Mouse (Mus musculus): ENCODE results near the gene Bloc1s3.

The Bloc1s3 gene

DNA sequence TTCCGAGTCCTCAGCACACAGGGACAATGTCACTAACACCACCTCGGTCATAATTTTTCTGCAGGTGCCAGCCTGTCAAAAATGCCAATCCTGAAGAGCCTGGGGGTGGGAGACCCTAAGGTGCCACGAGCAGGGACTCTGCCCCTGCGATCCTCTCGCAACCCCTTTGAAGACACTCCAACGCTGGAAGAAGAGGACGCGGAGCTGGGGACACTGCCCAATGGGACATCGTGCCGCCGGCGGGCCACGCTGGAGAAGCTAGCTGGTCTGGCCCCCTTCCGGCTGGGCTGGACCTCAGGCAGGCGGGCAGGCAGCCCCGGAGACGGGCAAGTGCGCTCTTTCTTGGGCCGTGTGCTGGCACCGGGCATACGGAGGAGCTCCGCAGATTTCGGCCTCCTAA lies 38.8 kb downstream of the Bloc1s3 start:
- POLR2A ChIA-PET = interaction anchor here in 2 of 4 experiments (0.6 to 1.9 kb wide), 9 partner anchors 8 to 246 kb away, joined by 3 to 7 read pairs (median 4); partner anchors contain the start of gene Tomm40 (in 1 of the 2)
- CTCF ChIA-PET = interaction anchor here in 3 of 4 experiments (0.6 to 2.6 kb wide), 8 partner anchors 8 to 199 kb away, joined by 3 to 16 read pairs (median 4); partner anchors contain the start of genes Mark4 (in 1 of the 3) and Nkpd1 (in 1 of the 3)

DNA sequence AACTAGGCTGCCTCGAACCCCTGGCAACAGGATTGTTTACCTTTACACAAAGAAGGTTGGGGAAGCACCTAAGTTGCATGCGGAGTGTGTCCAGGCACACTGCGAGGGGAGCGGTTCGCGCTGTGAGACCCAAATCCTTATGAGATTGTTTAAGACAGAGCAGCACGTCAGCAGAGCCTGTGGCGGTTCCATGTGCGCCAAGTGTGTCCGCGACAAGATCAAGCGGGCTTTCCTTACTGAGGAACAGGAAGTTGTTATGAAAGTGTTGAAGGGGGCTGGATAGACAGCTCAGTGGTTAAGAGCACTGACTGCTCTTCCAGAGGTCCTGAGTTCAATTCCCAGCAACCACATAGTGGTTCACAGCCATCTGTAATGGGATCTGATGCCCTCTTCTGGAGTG lies 39.9 kb downstream of the Bloc1s3 start:
- POLR2A ChIA-PET = interaction anchor here in 3 of 4 experiments (0.6 to 1.9 kb wide), 3 partner anchors 20 to 371 kb away, joined by 3 to 6 read pairs (median 3); no protein-coding TSS in a partner anchor
- CTCF ChIA-PET = interaction anchor here in 3 of 4 experiments (0.6 to 2.5 kb wide), 3 partner anchors 63 to 558 kb away, joined by 3 to 10 read pairs (median 3); partner anchors contain the start of gene Ccdc61 (in 1 of the 3)

DNA sequence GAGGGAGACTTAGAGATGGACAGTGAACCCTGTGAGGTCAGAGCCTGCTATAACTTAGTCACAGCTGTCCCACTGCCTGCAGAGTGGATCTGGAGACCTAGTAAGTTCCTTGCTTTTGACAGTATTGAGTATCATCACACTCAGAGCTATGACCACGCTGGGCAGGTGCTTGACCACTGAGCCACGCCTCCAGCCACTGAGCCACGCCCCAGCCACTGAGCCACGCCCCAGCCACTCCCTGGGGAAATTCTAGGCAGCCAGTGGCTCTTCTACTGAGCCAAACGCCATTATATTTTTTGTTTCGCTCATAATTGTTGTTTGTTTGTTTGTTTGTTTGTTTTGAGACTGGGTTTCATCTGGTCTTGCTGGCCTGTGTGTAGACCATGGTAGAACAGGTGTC lies 40.5 kb downstream of the Bloc1s3 start:
- ChIA-PET CTCF (interaction anchor here in 2 of 4 experiments (0.6 to 1.5 kb wide), 5 partner anchors 62 to 558 kb away, joined by 3 to 4 read pairs (median 3); partner anchors contain the start of gene Ccdc61 (in 1 of the 2)), POLR2A (interaction anchor here (0.5 to 1.9 kb wide), 7 partner anchors 8 to 633 kb away, joined by 3 to 6 read pairs (median 3); no protein-coding TSS in a partner anchor)

DNA sequence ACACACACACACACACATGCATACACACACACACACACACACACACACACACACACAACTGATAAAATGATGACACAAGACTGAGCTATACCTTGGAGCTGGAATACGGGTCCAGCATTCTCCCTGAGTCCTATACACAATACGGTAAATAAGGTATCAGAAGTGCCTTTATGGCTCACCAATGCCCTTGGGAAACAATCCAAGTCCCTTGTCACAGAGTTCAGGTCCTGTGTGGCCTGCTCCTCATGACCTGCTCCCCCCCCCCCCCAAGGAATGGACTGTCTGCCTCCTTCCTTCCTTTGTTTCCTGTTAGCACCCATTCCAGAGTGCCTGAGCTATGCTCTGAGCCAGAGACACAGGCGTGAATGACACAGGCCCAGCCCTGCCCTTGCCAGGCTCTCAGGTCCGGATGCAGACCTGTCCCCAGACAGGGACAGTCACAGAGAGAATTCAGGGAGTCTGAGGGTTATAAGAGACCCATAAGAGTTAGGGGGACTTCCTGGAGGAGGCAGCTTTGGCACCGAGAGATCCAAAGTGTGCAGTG lies 41.5 kb downstream of the Bloc1s3 start:
- CTCF ChIA-PET = interaction anchor here (0.6 to 1.5 kb wide), 8 partner anchors 23 to 124 kb away, joined by 3 to 5 read pairs (median 4); no protein-coding TSS in a partner anchor
- POLR2A ChIA-PET = interaction anchor here (0.6 to 1.5 kb wide), 10 partner anchors 8 to 265 kb away, joined by 3 to 4 read pairs (median 3); no protein-coding TSS in a partner anchor

DNA sequence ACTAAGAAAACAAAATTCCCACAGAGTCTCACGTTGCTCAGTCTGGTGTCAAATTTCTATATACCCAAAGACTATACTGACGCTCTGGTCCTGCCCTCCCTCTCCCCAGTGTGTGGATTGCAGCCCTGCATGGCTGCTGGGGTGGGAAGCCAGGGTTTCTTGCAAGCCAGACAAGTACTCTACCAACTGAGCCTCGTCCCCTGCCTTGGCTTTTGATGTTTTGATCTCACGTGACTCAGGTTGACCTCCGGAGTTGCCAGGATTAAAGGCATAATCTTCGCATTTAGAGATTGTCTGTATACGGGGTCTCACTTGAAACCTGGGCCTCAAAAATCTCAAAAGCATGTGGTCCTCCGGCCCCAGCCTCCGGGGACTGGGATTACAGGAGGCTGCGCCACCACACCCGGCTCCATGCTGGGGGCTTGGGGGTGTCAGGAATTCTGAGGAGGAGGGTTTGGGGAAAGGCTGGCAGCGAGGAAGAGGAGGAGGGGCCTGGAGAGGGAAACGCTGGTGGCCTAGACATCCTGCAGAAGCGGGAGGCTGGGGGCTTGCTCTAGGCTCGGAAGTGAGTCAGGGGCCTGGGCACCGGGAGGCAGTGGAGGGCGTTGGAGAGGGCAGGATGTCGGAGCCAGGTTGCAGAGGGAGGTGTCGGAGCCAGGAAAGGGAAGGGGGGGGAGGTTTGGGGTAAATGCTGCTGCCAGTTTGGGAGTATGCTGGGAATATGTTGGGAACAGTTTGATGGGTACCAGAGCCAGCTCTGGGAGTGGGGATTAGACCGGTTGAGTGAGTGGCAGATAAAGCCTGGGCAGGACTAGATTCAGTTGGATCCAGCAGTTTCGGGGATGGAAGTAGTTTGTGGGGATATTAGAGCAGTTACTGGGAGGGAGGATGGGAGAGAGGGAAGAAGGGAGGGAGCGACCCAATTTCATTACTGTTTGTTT lies 43.5 kb downstream of the Bloc1s3 start:
- ChIA-PET POLR2A (interaction anchor here in 2 of 4 experiments (0.6 to 1.5 kb wide), 5 partner anchors 8 to 211 kb away, joined by 3 to 6 read pairs (median 3); no protein-coding TSS in a partner anchor), CTCF (interaction anchor here in 2 of 4 experiments (0.6 to 0.8 kb wide), 2 partner anchors 25 to 68 kb away, joined by 3 read pairs; no protein-coding TSS in a partner anchor)

DNA sequence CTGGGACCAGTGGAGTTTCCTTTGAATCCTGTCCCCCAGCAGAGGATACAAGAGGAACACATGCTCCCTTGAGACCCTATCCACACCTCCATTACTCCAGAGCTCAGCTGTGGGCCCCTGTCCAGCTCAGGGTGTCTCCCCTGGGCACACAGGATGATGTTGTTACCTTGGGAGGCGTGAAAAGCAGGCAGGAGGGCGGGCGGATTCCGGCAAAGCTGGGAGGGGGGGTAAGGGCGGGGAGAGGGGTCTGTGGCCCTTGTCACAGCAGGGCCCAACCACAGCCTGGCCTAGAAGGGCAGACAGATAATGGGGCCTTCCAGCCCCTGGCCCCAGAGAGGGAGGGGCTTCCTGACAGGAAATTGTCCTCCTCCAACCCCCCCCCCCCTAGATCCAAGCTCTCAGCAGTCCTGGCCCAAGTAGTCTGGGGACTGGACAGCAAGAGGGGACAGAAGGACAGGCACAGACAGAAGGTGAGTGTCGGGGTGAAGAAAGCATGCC lies 45.2 kb downstream of the Bloc1s3 start, which contains the start of gene Exoc3l2:
Exoc3l2 (plus strand) TSS at position 448 of the 498 bp plus-strand sequence.
- CTCF ChIA-PET = interaction anchor here (0.5 to 3.1 kb wide), 15 partner anchors 12 to 1005 kb away, joined by 3 to 16 read pairs (median 4); partner anchors contain the start of genes Ckm (in 1 of the 4) and Klc3 (in 1 of the 4)
- POLR2A ChIA-PET = interaction anchor here in 3 of 4 experiments (0.6 to 1.9 kb wide), 13 partner anchors 9 to 104 kb away, joined by 3 to 4 read pairs (median 3); partner anchors contain the start of genes Cd3eap (in 1 of the 3) and Ppp1r13l (in 1 of the 3)

DNA sequence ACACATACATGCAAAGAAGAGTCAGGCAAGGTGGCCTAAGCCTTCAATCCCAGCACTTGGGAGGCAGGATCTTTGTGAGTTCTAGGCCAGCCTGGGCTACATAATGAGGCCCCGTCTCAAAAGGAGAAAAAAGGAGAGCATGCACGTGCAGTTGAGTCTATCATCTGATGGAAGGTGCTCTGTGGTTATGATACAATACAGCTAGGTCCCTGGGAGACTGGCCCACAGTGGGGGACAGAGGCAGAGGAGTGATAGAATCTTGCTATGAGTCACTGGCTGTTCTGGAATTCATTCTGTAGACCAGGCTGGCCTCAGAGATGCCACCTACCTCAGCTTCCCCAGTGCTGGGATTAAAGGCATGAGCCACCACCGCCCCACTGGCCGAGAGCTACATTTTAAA lies 45.7 kb downstream of the Bloc1s3 start:
- ChIA-PET CTCF (interaction anchor here (0.5 to 3.1 kb wide), 22 partner anchors 7 to 1004 kb away, joined by 3 to 16 read pairs (median 3); partner anchors contain the start of genes Ckm (in 1 of the 4), Klc3 (in 1 of the 4) and Ppp1r37 (in 1 of the 4)), POLR2A (interaction anchor here in 3 of 4 experiments (0.6 to 1.9 kb wide), 11 partner anchors 9 to 127 kb away, joined by 3 to 4 read pairs (median 3); no protein-coding TSS in a partner anchor)

DNA sequence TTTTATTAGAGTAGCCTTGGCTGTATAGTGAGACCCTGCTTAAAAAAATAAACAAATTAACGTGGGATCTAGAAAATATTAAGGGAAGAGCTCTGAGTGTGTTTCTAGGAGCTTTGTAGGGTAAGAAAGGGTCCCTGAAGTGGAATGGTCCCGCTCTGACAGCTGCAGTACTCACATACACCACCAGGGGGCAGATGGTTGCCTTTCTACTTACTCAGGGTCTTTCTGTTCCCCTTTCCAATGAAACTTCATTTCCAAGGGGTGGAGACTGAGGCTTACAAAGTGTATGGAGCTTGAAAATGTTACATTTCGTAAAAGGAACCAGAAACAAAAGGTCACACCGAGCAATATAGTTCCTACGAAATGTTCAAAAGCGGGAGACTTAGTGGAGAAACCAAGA lies 46.7 kb downstream of the Bloc1s3 start:
- POLR2A ChIA-PET = interaction anchor here in 3 of 4 experiments (0.5 to 1.9 kb wide), 12 partner anchors 8 to 128 kb away, joined by 3 to 7 read pairs (median 4); no protein-coding TSS in a partner anchor
- CTCF ChIA-PET = interaction anchor here (0.6 to 3.1 kb wide), 40 partner anchors 8 to 158 kb away, joined by 3 to 16 read pairs (median 4); partner anchors contain the start of genes Nkpd1 (in 1 of the 4) and Ppp1r37 (in 1 of the 4)

DNA sequence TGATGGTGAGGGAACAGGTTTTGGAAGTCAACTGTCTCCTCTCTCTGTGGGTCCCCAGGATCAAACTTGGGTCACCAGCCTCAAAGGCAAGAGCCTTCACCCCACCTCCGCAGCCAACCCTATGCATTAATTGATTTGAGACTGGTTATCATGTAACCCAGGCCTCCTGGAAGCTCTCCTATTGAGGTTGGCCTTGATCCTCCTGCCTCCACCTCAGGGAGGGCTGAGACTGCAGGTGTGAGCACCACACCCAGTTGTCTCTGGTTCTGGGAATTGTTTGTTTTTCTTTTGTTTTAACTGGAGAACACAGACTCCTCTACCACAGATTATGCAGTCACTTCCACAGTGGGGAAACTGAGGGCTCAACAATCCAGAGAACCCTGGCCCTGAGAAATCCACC lies 47.7 kb downstream of the Bloc1s3 start:
- ChIA-PET CTCF (interaction anchor here (0.6 to 3.1 kb wide), 17 partner anchors 9 to 255 kb away, joined by 3 to 16 read pairs (median 4); partner anchors contain the start of genes Cd3eap (in 1 of the 4) and Ppp1r13l (in 1 of the 4)), POLR2A (interaction anchor here (0.6 to 1.9 kb wide), 5 partner anchors 9 to 144 kb away, joined by 3 to 7 read pairs (median 3); partner anchors contain the start of genes Gemin7 (in 1 of the 4) and Zfp296 (in 1 of the 4))

DNA sequence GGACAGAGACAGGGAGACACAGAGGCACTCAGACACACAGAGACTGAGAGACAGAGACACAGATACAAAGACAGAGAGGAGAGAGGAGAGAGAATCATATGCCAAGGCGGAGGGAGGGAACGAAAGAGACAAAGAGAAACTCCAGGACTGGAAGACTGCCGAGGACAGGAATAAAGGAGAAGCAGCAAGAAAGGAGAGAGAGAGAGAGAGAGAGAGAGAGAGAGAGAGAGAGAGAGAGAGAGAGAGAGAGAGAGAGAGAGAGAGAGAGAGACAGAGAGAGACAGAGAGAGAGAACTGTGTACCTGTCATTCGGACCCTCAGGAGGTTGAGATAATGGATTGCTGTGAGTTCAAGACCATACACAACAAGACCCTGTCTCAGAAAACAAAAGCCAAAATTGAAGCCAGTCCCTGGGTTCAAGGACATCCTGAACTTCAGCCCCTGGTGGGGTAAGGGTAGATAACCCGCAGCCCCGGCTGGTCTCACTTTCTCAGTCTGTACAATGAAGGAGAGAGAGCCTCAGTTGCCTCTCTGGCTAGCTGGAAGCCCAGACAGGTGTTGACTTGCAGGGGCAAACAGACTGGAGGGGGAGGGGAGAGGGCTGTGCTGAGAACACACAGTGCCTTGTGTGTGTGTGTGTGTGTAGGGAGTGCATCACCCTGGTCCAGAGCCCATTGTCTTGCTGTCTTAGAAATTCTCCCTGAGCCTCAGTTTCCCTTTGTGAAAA lies 48.9 kb downstream of the Bloc1s3 start:
- CTCF ChIA-PET = interaction anchor here in 2 of 4 experiments (0.5 to 1.3 kb wide), 3 partner anchors 23 to 177 kb away, joined by 4 to 5 read pairs (median 4); no protein-coding TSS in a partner anchor
- POLR2A ChIA-PET = interaction anchor here in 2 of 4 experiments (0.5 to 1.0 kb wide), 5 partner anchors 28 to 211 kb away, joined by 3 read pairs; no protein-coding TSS in a partner anchor

DNA sequence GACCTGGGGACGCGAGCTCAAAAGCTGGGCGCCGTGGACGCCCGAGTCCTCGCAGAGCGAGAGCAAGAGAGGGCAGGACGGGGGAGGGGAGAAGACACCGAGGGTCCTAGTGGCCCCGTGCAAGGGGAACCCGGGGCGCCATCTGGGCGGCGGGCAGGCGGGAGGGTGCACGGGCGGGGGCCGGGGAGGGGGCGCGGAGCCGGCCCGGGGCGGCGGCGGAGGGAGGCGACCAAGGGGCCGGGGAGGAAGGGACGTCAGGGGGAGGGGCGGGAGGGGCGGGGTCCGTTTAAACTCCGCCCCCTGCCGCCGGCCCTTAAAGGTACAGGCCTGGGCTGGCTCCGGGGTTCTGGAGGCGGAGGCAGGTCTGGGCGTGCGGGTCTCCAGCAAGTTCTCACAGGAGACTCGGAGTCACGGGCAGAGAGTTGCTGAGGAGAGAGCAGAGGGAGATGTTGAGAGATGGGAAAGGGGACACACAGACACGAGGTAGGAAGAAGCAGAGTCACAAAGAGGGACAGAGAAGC lies 49.5 kb downstream of the Bloc1s3 start, which contains the start of gene Mark4:
Mark4 (minus strand) TSS at position 231 of the 521 bp plus-strand sequence.
- POLR2A ChIA-PET = interaction anchor here in 2 of 4 experiments (1.1 to 1.4 kb wide), 2 partner anchors 31 to 312 kb away, joined by 3 to 5 read pairs; partner anchors contain the start of gene Bcam (in 1 of the 2)

DNA sequence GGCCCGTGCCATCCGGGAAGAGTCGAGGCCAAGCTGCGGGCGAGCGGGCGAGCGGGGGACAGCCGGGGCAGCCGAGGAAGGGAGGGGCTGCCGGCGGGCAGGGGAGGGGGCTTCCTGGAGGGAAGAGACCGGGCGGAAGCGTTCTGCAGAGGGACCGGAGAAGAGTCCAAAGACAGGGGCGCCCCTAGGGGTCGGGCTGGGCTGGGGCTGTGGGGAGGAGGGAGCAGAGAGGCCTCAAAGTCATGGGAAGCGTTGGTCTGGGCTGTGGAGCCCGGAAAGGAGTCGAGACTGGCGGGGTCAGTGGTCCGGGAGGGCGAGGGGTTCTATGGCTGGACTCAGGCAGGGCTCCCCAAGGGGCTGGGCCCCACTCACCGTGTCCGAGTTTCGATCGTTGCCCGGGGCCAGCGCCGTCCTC lies 50.1 kb downstream of the Bloc1s3 start:
- CTCF ChIA-PET = interaction anchor here in 3 of 4 experiments (0.6 to 1.0 kb wide), 4 partner anchors 11 to 32 kb away, joined by 3 to 5 read pairs (median 4); no protein-coding TSS in a partner anchor
- POLR2A ChIA-PET = interaction anchor here in 3 of 4 experiments (0.6 to 1.4 kb wide), 3 partner anchors 31 to 312 kb away, joined by 3 to 5 read pairs (median 4); partner anchors contain the start of genes Bcam (in 1 of the 3) and Nectin2 (in 1 of the 3)

More for the DNA sequence above, 49.5 kb downstream of the Bloc1s3 start, which contains the start of gene Mark4:
- CTCF ChIA-PET = interaction anchor here in 3 of 4 experiments (0.6 to 1.0 kb wide), 4 partner anchors 11 to 203 kb away, joined by 3 to 5 read pairs (median 3); no protein-coding TSS in a partner anchor

DNA sequence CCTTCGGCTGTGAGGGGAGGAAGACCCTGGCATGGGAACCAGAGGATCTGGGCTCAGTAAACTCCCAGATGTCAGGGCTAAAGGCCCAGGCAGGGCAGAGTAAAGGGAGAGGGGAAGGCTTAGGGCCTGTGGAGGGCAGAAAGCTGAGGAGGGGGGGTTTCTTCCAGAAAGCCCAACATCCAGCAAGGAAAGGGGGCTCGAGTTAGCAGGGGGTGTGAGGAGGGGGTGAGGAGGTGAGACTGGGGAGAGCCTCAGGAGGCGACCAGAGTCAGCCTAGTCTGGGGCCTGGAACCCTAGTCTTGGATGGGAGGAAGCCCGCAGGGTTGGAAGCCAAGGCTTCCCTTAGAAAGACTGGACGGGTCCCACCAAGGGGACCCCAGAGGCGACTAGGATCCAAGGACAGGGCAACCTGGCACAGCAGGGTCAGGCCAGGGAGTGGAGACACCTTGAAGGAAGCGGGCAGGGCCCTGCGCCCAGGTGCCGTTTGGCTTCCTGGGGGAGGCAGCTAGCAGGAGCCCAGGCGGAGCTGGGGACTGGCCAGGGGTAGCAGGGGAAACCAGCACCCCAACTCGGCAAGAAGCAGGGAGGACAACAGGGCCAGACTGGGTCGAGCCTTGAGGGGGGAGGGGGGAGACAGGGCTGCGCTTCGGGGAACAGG lies 50.6 kb downstream of the Bloc1s3 start:
- POLR2A ChIA-PET = interaction anchor here in 3 of 4 experiments (0.6 to 1.4 kb wide), 3 partner anchors 30 to 313 kb away, joined by 3 to 5 read pairs (median 4); partner anchors contain the start of genes Bcam (in 1 of the 3) and Nectin2 (in 1 of the 3)

DNA sequence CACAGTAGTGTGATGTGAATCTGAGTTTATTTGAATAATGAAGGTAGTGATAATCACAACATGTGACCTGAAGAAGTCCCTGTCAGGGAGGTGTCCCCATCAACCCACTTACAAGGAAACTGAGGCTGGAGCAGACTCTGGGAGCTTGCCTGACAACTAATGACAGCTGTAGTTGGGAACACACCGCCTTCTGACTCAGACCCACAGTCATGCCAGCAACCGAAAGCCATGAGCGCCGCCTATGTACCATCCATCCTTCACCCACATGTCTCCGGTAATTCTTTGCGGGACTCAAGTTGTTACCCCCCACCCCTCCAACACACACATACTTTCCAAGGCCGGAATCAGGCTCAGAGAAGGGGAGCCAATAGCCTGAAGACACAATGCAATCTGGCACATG lies 51.5 kb downstream of the Bloc1s3 start:
- POLR2A ChIA-PET = interaction anchor here in 1 of 4 experiments (1.0 to 2.2 kb wide), 3 partner anchors 14 to 74 kb away, joined by 4 to 5 read pairs (median 4); no protein-coding TSS in a partner anchor
- CTCF ChIA-PET = interaction anchor here in 1 of 4 experiments (0.5 to 1.1 kb wide), 2 partner anchors 134 to 222 kb away, joined by 4 to 5 read pairs; no protein-coding TSS in a partner anchor

More for the DNA sequence above, 50.6 kb downstream of the Bloc1s3 start:
- CTCF ChIA-PET = interaction anchor here in 2 of 4 experiments (0.6 to 1.0 kb wide), 4 partner anchors 14 to 384 kb away, joined by 3 to 4 read pairs (median 3); no protein-coding TSS in a partner anchor

All from embryonic stem cell, embryonic (primary cell).